Mouse (Mus musculus): ENCODE results near the gene Clec2e. TPM values are rescaled to one million over a fixed set of nuclear protein-coding genes. Genes with fewer than 3 reads are reported as not detected.
"Not testable (repeated sequence)": the region's sequence is repeated elsewhere in the genome, so short reads cannot be mapped to it uniquely, and the experiment has no call there.

Gene Clec2e
- total RNA-seq (2014; rRNA removed) (not detected in 2 replicates), polyA plus RNA-seq (2012; rRNA removed) (0.06 TPM in 1 of 2 replicates, not detected in the other)

- H3K4me3 ChIP-seq (ENCODE audit: insufficient read depth, low read depth, low read length); DNase-seq (ENCODE audit: extremely low read depth, low read depth, low spot score); H3K36me3 ChIP-seq (ENCODE audit: control insufficient read depth, insufficient read depth, low read length); H3K79me2 ChIP-seq (ENCODE audit: control insufficient read depth, insufficient read depth, low read length); H3K27me3 ChIP-seq (ENCODE audit: control insufficient read depth, insufficient read depth, low read length); H3K27ac ChIP-seq (replicated peaks; ENCODE audit: insufficient read depth, low read depth, low read length); H3K4me1 ChIP-seq (ENCODE audit: control insufficient read depth, insufficient read depth, low read length); H3K9ac ChIP-seq (ENCODE audit: low read depth, low read length): not testable (repeated sequence)
- 76% methylated on average over 1 of the region's 1 CpGs for WGBS
Measured at GRCm38 (mm10) chr6:129100794-129101193, at the start of gene Clec2e. Gene Clec2e (minus strand): TSS chr6:129100913.

GRCm38 (mm10) chr6:129146812-129147211 lies 46.1 kb upstream of the Clec2e start:
- Histone ChIP-seq H3K79me2 (ENCODE audit: control insufficient read depth, insufficient read depth, low read length) (no peaks in the 10 kb centered on the region), H3K36me3 (ENCODE audit: control insufficient read depth, insufficient read depth, low read length) (no peaks in the 10 kb centered on the region), H3K27me3 (ENCODE audit: control insufficient read depth, insufficient read depth, low read length) (no peaks in the 10 kb centered on the region), H3K27ac (replicated peaks; ENCODE audit: insufficient read depth, low read depth, low read length) (no peak overlapping the region), H3K9ac (ENCODE audit: low read depth, low read length) (no peak overlapping the region), H3K4me3 (ENCODE audit: insufficient read depth, low read depth, low read length) (no peak overlapping the region), H3K4me1 (ENCODE audit: control insufficient read depth, insufficient read depth, low read length) (peaks cover 9% of the 10 kb centered on the region)
- no peak for TF ChIP-seq POLR2A (IDR thresholded peaks at IDR 0.05; ENCODE audit: extremely low read depth, insufficient read depth, low read length)
- no peak for TF ChIP-seq CTCF (IDR thresholded peaks at IDR 0.05; ENCODE audit: low read depth, low read length)
- DNase-seq (ENCODE audit: extremely low read depth, low read depth, low spot score), result peak; percentile 93
- 23% methylated on average over 2 of the region's 2 CpGs for WGBS

- WGBS, result 81% methylated on average over 4 of the region's 4 CpGs
- peak; percentile 52 for DNase-seq (ENCODE audit: extremely low read depth, low read depth, low spot score)
- H3K27ac ChIP-seq (replicated peaks; ENCODE audit: insufficient read depth, low read depth, low read length), result 0 out of 2 replicates have a peak overlapping the region, but pooled peaks have one; percentile 29
Measured at GRCm38 (mm10) chr6:129132604-129133341, 32.1 kb upstream of the Clec2e start.

GRCm38 (mm10) chr6:129126861-129127260 lies 26.1 kb upstream of the Clec2e start:
- TF ChIP-seq POLR2A (IDR thresholded peaks at IDR 0.05; ENCODE audit: extremely low read depth, insufficient read depth, low read length), result no peak
- TF ChIP-seq CTCF (IDR thresholded peaks at IDR 0.05; ENCODE audit: low read depth, low read length), result no peak
- H3K27ac ChIP-seq (replicated peaks; ENCODE audit: insufficient read depth, low read depth, low read length), result no peak overlapping the region
- H3K4me3 ChIP-seq (ENCODE audit: insufficient read depth, low read depth, low read length), result no peak overlapping the region
- H3K4me1 ChIP-seq (ENCODE audit: control insufficient read depth, insufficient read depth, low read length), result no peaks in the 10 kb centered on the region
- no peaks in the 10 kb centered on the region for H3K79me2 ChIP-seq (ENCODE audit: control insufficient read depth, insufficient read depth, low read length)
- no peak overlapping the region for H3K9ac ChIP-seq (ENCODE audit: low read depth, low read length)
- no peaks in the 10 kb centered on the region for H3K27me3 ChIP-seq (ENCODE audit: control insufficient read depth, insufficient read depth, low read length)
- no peaks in the 10 kb centered on the region for H3K36me3 ChIP-seq (ENCODE audit: control insufficient read depth, insufficient read depth, low read length)
- no peak for DNase-seq (ENCODE audit: extremely low read depth, low read depth, low spot score)

More at GRCm38 (mm10) chr6:129132604-129133341, 32.1 kb upstream of the Clec2e start:
- H3K27me3 ChIP-seq (ENCODE audit: control insufficient read depth, insufficient read depth, low read length), result no peaks in the 10 kb centered on the region
- no peaks in the 10 kb centered on the region for H3K79me2 ChIP-seq (ENCODE audit: control insufficient read depth, insufficient read depth, low read length)
- H3K9ac ChIP-seq (ENCODE audit: low read depth, low read length), result no peak overlapping the region
- H3K4me1 ChIP-seq (ENCODE audit: control insufficient read depth, insufficient read depth, low read length), result no peaks in the 10 kb centered on the region
- H3K36me3 ChIP-seq (ENCODE audit: control insufficient read depth, insufficient read depth, low read length), result no peaks in the 10 kb centered on the region
- no peak overlapping the region for H3K4me3 ChIP-seq (ENCODE audit: insufficient read depth, low read depth, low read length)
- TF ChIP-seq CTCF (IDR thresholded peaks at IDR 0.05; ENCODE audit: low read depth, low read length), result no peak
- no peak for TF ChIP-seq POLR2A (IDR thresholded peaks at IDR 0.05; ENCODE audit: extremely low read depth, insufficient read depth, low read length)

DNA sequence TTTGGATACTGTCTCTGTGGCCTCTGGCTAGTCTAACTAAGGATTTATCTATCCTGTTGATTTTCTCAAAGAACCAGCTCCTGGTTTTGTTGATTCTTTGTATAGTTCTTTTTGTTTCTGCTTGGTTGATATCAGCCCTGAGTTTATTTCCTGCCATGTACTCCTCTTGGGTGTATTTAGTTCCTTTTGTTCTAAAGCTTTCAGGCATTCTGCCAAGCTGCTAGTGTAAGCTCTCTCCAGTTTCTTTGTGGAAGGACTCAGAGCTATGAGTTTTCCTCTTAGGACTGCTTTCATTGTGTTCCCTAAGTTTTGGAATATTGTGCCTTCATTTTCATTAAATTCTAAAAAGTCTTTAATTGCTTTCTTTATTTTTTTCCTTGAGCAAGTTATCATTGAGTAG lies 23.8 kb upstream of the Clec2e start:
- H3K4me1 ChIP-seq (ENCODE audit: control insufficient read depth, insufficient read depth, low read length); H3K4me3 ChIP-seq (ENCODE audit: insufficient read depth, low read depth, low read length); H3K79me2 ChIP-seq (ENCODE audit: control insufficient read depth, insufficient read depth, low read length); H3K27me3 ChIP-seq (ENCODE audit: control insufficient read depth, insufficient read depth, low read length); H3K27ac ChIP-seq (replicated peaks; ENCODE audit: insufficient read depth, low read depth, low read length); H3K9ac ChIP-seq (ENCODE audit: low read depth, low read length); H3K36me3 ChIP-seq (ENCODE audit: control insufficient read depth, insufficient read depth, low read length): not testable (repeated sequence)
- peak; percentile 18 for DNase-seq (ENCODE audit: extremely low read depth, low read depth, low spot score)

DNA sequence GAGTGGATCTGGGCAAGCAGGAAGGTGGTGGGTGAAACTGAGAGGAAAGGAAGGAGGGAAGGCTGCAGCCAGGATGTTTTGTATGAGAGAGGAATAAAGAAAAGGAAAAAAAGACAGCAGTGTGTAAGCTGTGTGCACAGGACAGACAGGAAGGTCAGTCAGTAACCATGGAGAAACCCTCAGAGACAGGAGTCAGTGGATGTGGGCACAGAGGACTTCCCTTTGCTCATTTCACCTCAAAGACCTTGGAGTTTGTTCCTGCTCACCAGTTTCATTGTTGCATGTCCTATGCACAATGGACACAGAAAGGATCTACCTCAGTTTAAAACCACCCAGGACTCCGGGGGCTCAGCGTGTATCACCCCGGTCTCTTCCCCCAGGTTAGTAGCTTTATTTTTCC lies 15.5 kb upstream of the Clec2e start:
- 98% methylated on average over 3 of the region's 3 CpGs for WGBS
- no peak for DNase-seq (ENCODE audit: extremely low read depth, low read depth, low spot score)
- Histone ChIP-seq H3K9ac (ENCODE audit: low read depth, low read length) (no peak overlapping the region), H3K4me3 (ENCODE audit: insufficient read depth, low read depth, low read length) (no peak overlapping the region), H3K36me3 (ENCODE audit: control insufficient read depth, insufficient read depth, low read length) (no peaks in the 10 kb centered on the region), H3K4me1 (ENCODE audit: control insufficient read depth, insufficient read depth, low read length) (0 out of 2 replicates have a peak, but pooled peaks cover 3% of the 10 kb centered on the region), H3K27me3 (ENCODE audit: control insufficient read depth, insufficient read depth, low read length) (no peaks in the 10 kb centered on the region), H3K27ac (replicated peaks; ENCODE audit: insufficient read depth, low read depth, low read length) (no peak overlapping the region), H3K79me2 (ENCODE audit: control insufficient read depth, insufficient read depth, low read length) (no peaks in the 10 kb centered on the region)
- TF ChIP-seq CTCF (IDR thresholded peaks at IDR 0.05; ENCODE audit: low read depth, low read length) (no peak), POLR2A (IDR thresholded peaks at IDR 0.05; ENCODE audit: extremely low read depth, insufficient read depth, low read length) (no peak)

- 94% methylated on average over 3 of the region's 3 CpGs for WGBS
- H3K79me2 ChIP-seq (ENCODE audit: control insufficient read depth, insufficient read depth, low read length); H3K4me3 ChIP-seq (ENCODE audit: insufficient read depth, low read depth, low read length); H3K27me3 ChIP-seq (ENCODE audit: control insufficient read depth, insufficient read depth, low read length); DNase-seq (ENCODE audit: extremely low read depth, low read depth, low spot score); H3K36me3 ChIP-seq (ENCODE audit: control insufficient read depth, insufficient read depth, low read length); H3K9ac ChIP-seq (ENCODE audit: low read depth, low read length); H3K4me1 ChIP-seq (ENCODE audit: control insufficient read depth, insufficient read depth, low read length): not testable (repeated sequence)
- H3K27ac ChIP-seq (replicated peaks; ENCODE audit: insufficient read depth, low read depth, low read length), result peak overlapping the region; percentile 24; the same call in 1 of the 2 replicates
Measured at GRCm38 (mm10) chr6:129114237-129114636, 13.5 kb upstream of the Clec2e start.

Measured in liver, adult 2 months (tissue).